Mouse (Mus musculus) heart, embryonic 16.5 days (tissue): ENCODE measurements around the gene Kansl1l. TPM values are rescaled to one million over a fixed set of nuclear protein-coding genes. Genes with fewer than 3 reads are reported as not detected.

ENCODE experiments used
- ATAC-seq: fragments of 200-750 bp; cut with Nextera tagmentation; replicated peaks from 2 replicates; pipeline ENCODE4 v1.8.0; 2017; ENCODE audit warnings: moderate number of reproducible peaks; ENCODE audit not compliant: insufficient read depth, low FRiP score; ENCODE audit errors: extremely low read depth
- H3K27ac ChIP-seq: fragments of 300-500 bp; sonication (generic); 2 replicates; pipeline ENCODE4 v1.5.1; 2014; ENCODE audit warnings: mild to moderate bottlenecking, low read length, control low read depth, moderate library complexity
- H3K27me3 ChIP-seq: fragments of 300-500 bp; sonication (generic); 2 replicates; pipeline ENCODE4 v1.6.1; 2014; ENCODE audit warnings: low read length, mixed read lengths; ENCODE audit not compliant: control insufficient read depth, insufficient read depth
- H3K36me3 ChIP-seq: fragments of 300-500 bp; sonication (generic); 2 replicates; pipeline ENCODE4 v1.6.1; 2014; ENCODE audit not compliant: control insufficient read depth, insufficient read depth
- H3K4me1 ChIP-seq: fragments of 300-500 bp; sonication (generic); 2 replicates; pipeline ENCODE4 v1.6.1; 2014; ENCODE audit warnings: low read length, mixed read lengths; ENCODE audit not compliant: control insufficient read depth, insufficient read depth
- H3K4me2 ChIP-seq: fragments of 300-500 bp; sonication (generic); 2 replicates; pipeline ENCODE4 v1.6.1; 2014; ENCODE audit warnings: low read depth, mild to moderate bottlenecking, control low read depth, low read length
- H3K4me3 ChIP-seq: fragments of 300-500 bp; sonication (generic); 2 replicates; pipeline ENCODE4 v1.5.1; 2014; ENCODE audit warnings: mild to moderate bottlenecking, control low read depth, low read length
- H3K9ac ChIP-seq: fragments of 300-500 bp; sonication (generic); 2 replicates; pipeline ENCODE4 v1.6.1; 2014; ENCODE audit warnings: low read length, control low read depth
- H3K9me3 ChIP-seq: fragments of 300-500 bp; sonication (generic); replicated peaks from 2 replicates; pipeline ENCODE4 v1.6.1; 2016; ENCODE audit warnings: low read length; ENCODE audit not compliant: control insufficient read depth
- WGBS: fragments of 180-500 bp; shearing (Covaris S2); extraction: QIAGEN DNeasy Blood & Tissue Kit; methylation state at CpG from one replicate; pipeline ENCODE4 v1.1.7; 2014; 5-methylcytosine and 5-hydroxymethylcytosine counted together
- polyA plus RNA-seq: library from polyadenylated mRNA; unstranded; fragments of >200 nt; fragmentation: Nextera tagmentation; extraction: Ambion mirVana; gene quantifications from 2 replicates; pipeline ENCODE4 v1.2.1, GENCODE M21; 2015

Gene Kansl1l
- polyA plus RNA-seq: 11.6 and 13.1 TPM in 2 replicates

DNA sequence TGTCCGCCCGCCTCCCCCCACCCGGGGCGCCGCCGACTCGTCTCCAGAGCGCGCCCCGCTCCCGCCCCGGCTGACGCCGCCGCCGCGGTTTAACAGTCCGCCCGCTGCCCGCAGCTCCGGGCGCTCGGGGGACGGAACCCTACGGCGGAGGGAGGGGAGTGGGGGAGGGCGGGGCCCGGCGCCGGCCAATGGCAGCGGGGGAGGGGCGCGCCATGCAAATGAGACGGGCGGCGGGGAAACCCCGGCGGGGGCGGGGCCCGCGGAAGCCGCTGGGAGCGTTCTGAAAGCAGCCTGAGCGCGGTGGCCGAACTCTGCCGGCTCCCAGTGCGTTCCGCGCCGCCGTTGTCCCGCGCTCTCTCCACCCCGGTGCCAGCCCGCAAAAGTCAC, at the start of gene Kansl1l:
Gene Kansl1l, minus strand, starts transcription at position 110 of the 387 bp plus-strand sequence.
- ATAC-seq: peak; percentile 86
- peak within 1 kb of the TSS; percentile 95 for H3K9ac ChIP-seq
- WGBS: 0% methylated on average over 30 of the region's 56 CpGs
- peaks cover 13% of the 10 kb centered on the region for H3K4me1 ChIP-seq
- H3K27me3 ChIP-seq: no peaks in the 10 kb centered on the region
- no peaks in the 10 kb centered on the region for H3K36me3 ChIP-seq
- peak within 1 kb of the TSS; percentile 99 for H3K27ac ChIP-seq
- H3K4me3 ChIP-seq: peak within 1 kb of the TSS; percentile 94
- peak within 1 kb of the TSS; percentile 84 for H3K4me2 ChIP-seq
- no peaks in the 10 kb centered on the region for H3K9me3 ChIP-seq

- Histone ChIP-seq H3K4me2 (peak overlapping the region; percentile 26), H3K27me3 (no peaks in the 10 kb centered on the region), H3K9ac (0 out of 2 replicates have a peak overlapping the region, but pooled peaks have one; percentile 9), H3K4me1 (peaks cover 32% of the 10 kb centered on the region), H3K36me3 (no peaks in the 10 kb centered on the region), H3K9me3 (no peaks in the 10 kb centered on the region), H3K4me3 (no peak overlapping the region), H3K27ac (peak overlapping the region; percentile 82)
- no peak for ATAC-seq
- WGBS: 45% methylated on average over 4 of the region's 4 CpGs
Observed at GRCm38 (mm10) chr1:66865633-66866032, 48.3 kb upstream of the Kansl1l start.

GRCm38 (mm10) chr1:66863741-66864495, 46.6 kb upstream of the Kansl1l start:
- Histone ChIP-seq H3K4me1 (peaks cover 33% of the 10 kb centered on the region), H3K27ac (peak overlapping the region; percentile 82), H3K36me3 (peaks cover 5% of the 10 kb centered on the region; the same call in 1 of the 2 replicates), H3K9ac (peak overlapping the region; percentile 100), H3K27me3 (no peaks in the 10 kb centered on the region), H3K4me3 (peak overlapping the region; percentile 97), H3K4me2 (peak overlapping the region; percentile 78), H3K9me3 (no peaks in the 10 kb centered on the region)
- no peak for ATAC-seq
- WGBS: 8% methylated on average over 9 of the region's 9 CpGs

DNA sequence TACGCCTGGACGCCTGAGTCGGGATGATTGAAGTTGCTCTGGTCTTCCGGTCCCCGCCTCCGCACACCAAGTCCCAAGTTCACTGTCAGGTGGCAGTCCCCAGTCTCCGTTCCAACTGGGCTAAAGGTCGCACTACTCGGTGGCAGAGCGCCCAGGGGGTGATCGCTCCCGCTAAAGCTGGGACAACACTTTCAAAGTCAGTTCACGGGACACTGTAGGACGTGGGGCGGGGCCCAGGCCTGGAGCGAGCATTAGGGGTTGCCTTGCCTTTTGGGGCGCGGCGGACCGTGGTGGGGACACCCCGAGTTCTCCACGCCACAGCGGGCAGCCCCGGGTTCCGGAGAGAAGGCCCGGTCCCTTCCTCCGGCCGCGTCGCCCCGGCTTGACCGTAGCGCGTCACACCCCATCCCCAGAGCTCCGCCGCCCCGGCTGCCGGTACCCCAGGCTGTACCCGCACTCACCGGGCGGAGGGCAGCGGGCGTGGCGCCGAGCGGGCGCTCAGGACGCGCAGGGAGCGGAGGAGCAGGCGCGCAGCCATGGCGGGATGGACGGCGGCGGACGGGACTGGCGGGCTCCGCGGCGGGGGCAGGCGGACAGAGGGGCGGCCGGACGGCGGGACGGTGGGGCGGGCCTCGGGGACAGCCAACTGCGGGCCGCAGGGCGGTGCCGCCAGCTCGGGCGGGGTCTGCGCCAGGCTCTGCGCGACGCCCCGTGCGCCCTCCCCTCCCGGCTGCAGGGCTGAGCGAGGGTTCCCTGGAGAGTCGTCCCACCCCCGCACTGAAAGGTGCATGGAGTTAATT, 45.5 kb upstream of the Kansl1l start, which contains the start of gene Acadl:
Gene Acadl, minus strand, starts transcription at position 566 of the 800 bp plus-strand sequence.
- Histone ChIP-seq H3K9ac (peak within 1 kb of the TSS; percentile 100), H3K36me3 (peaks cover 14% of the 10 kb centered on the region), H3K27me3 (no peaks in the 10 kb centered on the region), H3K4me3 (peak within 1 kb of the TSS; percentile 97), H3K27ac (peak within 1 kb of the TSS; percentile 100), H3K4me1 (peaks cover 33% of the 10 kb centered on the region), H3K9me3 (no peaks in the 10 kb centered on the region), H3K4me2 (peak within 1 kb of the TSS; percentile 78)
- WGBS: under 1% methylated on average over 85 of the region's 85 CpGs
- peak; percentile 95 for ATAC-seq

DNA sequence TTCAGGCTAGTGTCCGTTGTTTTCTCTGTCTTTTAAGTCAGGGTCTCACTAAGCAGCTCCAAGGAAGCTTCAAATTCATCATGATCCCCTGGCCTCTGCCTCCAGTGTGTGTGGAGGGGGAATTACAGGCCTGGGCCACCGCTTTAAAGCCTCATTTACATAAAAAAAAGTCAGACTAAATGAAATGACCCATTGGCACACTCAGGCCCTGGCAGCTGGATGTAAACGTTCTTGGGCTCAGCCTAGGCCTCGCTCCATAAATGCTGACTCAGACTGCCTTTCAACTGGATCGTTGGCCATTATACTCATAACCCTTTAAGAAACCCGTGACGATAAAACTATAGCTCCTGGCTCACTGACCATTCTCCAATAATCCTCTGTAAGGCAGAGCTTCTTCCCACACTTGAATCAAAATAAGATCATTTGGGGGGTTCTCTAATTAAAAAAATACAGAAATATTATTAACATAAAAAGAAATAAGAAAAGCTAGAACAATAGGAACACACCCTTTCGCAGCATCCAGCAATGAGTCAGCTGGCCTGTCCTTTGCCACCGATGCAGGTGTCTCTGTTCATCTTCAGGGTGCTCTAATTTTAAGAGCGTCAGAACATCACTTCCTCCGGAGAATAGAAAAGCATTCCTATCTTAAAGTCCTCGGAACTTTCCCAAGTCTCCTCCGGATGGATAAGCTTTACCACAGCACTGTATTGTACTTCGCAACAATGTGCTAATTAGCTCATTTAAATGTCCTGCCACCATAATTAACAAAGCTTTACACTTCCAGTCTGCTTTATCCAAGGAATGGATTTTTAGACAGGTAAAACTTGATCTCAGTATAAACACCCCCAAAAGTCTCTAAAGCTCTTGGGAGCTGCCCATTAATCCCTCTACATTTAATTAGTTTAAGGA, 44.7 kb upstream of the Kansl1l start:
- Histone ChIP-seq H3K36me3 (peaks cover 22% of the 10 kb centered on the region), H3K4me1 (peaks cover 33% of the 10 kb centered on the region), H3K4me2 (peak overlapping the region; percentile 78), H3K4me3 (peak overlapping the region; percentile 97), H3K9ac (peak overlapping the region; percentile 100), H3K9me3 (no peaks in the 10 kb centered on the region), H3K27ac (peak overlapping the region; percentile 100), H3K27me3 (no peaks in the 10 kb centered on the region)
- 22% methylated on average over 14 of the region's 14 CpGs for WGBS
- ATAC-seq: no peak

DNA sequence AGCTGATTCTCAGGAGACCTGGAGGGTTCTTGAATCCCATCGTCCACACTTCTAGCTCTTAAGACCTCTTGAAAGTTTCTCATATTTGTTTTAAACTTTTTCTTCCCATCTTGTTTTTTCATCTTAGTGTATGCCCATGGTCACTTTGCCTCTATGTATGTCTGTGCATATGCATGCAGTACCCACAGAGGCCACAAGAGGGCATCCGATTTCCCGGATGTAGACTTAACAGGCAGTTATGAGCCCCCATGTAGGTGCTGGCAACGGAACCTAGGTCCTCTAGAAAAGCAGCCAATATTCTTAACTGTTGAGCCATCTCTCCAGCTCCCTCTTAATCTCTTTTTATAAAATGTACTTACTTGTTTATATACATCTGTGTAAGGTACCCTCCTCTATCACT, 30.1 kb upstream of the Kansl1l start:
- Histone ChIP-seq H3K4me1 (no peaks in the 10 kb centered on the region), H3K27me3 (no peaks in the 10 kb centered on the region), H3K9ac (no peak overlapping the region), H3K9me3 (peaks cover 6% of the 10 kb centered on the region), H3K36me3 (peaks cover 73% of the 10 kb centered on the region), H3K4me2 (no peak overlapping the region), H3K4me3 (no peak overlapping the region), H3K27ac (no peak overlapping the region)
- WGBS: 92% methylated on average over 4 of the region's 4 CpGs
- no peak for ATAC-seq

GRCm38 (mm10) chr1:66845690-66846318, 28.4 kb upstream of the Kansl1l start:
- Histone ChIP-seq H3K27ac (no peak overlapping the region), H3K9me3 (peaks cover 6% of the 10 kb centered on the region), H3K4me3 (no peak overlapping the region), H3K36me3 (peaks cover 67% of the 10 kb centered on the region), H3K27me3 (no peaks in the 10 kb centered on the region), H3K4me2 (no peak overlapping the region), H3K9ac (no peak overlapping the region), H3K4me1 (no peaks in the 10 kb centered on the region)
- ATAC-seq: no peak
- 78% methylated on average over 5 of the region's 5 CpGs for WGBS

DNA sequence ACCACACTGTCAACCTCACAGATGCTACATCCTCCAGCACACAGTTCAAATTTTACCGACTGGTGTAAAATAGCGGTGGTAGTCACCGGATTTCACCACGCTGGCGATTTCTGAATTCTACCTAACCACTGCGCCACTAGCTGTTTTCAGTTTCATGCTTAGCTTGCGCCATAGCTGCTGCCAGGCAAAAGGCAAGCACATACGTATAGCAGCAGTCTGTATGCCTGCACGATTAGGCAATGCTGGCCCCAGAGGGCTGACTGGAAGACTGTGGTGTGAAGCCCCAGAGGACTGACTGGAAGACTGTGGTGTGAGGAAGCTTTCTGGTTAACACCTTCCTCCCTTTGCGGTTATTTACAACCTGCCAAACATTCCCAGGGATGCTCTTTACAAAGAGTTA, 24.6 kb upstream of the Kansl1l start:
- no peak overlapping the region for H3K27ac ChIP-seq
- H3K36me3 ChIP-seq: peaks cover 41% of the 10 kb centered on the region
- ATAC-seq: no peak
- H3K27me3 ChIP-seq: no peaks in the 10 kb centered on the region
- no peak overlapping the region for H3K4me2 ChIP-seq
- H3K9ac ChIP-seq: no peak overlapping the region
- peaks cover 8% of the 10 kb centered on the region for H3K4me1 ChIP-seq
- 83% methylated on average over 10 of the region's 10 CpGs for WGBS
- H3K4me3 ChIP-seq: no peak overlapping the region
- no peaks in the 10 kb centered on the region for H3K9me3 ChIP-seq
